Mouse (Mus musculus) kidney, adult 9 months (tissue): Measurements from ENCODE around the gene Gpr161.

Experiments
- DNase-seq: peaks from one replicate; pipeline ENCODE4 v3.0.0; 2022

Gpr161 gene

GRCm38 (mm10) chr1:165295489-165295888 is at the start of gene Gpr161:
Gene Gpr161 (plus strand): TSS chr1:165295789.
- no peak for DNase-seq

GRCm38 (mm10) chr1:165246587-165246986 is 49.0 kb upstream of the Gpr161 start:
- DNase-seq, result no peak

GRCm38 (mm10) chr1:165247085-165247484 is 48.5 kb upstream of the Gpr161 start:
- DNase-seq, result no peak

GRCm38 (mm10) chr1:165247788-165248187 is 47.8 kb upstream of the Gpr161 start:
- no peak for DNase-seq

GRCm38 (mm10) chr1:165248842-165249241 is 46.7 kb upstream of the Gpr161 start:
- no peak for DNase-seq

- DNase-seq, result no peak
These were observed 45.0 kb upstream of the Gpr161 start for GRCm38 (mm10) chr1:165250546-165250945.

- DNase-seq, result peak; percentile 63
These were observed 43.4 kb upstream of the Gpr161 start for GRCm38 (mm10) chr1:165252027-165252671.

- no peak for DNase-seq
These were observed 20.6 kb upstream of the Gpr161 start for GRCm38 (mm10) chr1:165274946-165275345.

GRCm38 (mm10) chr1:165280741-165281140 is 14.8 kb upstream of the Gpr161 start:
- no peak for DNase-seq

GRCm38 (mm10) chr1:165281351-165282221 is 14.0 kb upstream of the Gpr161 start:
- DNase-seq, result peak; percentile 37

GRCm38 (mm10) chr1:165282222-165282966 is 13.2 kb upstream of the Gpr161 start:
- DNase-seq, result no peak

- DNase-seq, result no peak
These were observed 12.6 kb upstream of the Gpr161 start for GRCm38 (mm10) chr1:165282967-165283345.

GRCm38 (mm10) chr1:165284096-165284495 is 11.5 kb upstream of the Gpr161 start:
- DNase-seq, result no peak

- DNase-seq, result no peak
These were observed 7.4 kb upstream of the Gpr161 start for GRCm38 (mm10) chr1:165288165-165288564.

- peak; percentile 43 for DNase-seq
These were observed 5.8 kb upstream of the Gpr161 start for GRCm38 (mm10) chr1:165289831-165290230.

- DNase-seq, result no peak
These were observed 4.0 kb upstream of the Gpr161 start for GRCm38 (mm10) chr1:165291606-165292005.

- DNase-seq, result no peak
These were observed 5.5 kb downstream of the Gpr161 start for GRCm38 (mm10) chr1:165301108-165301507.

- DNase-seq, result no peak
These were observed 6.0 kb downstream of the Gpr161 start for GRCm38 (mm10) chr1:165301567-165301966.

GRCm38 (mm10) chr1:165302455-165303208 is 7.0 kb downstream of the Gpr161 start:
- DNase-seq, result peak; percentile 56

GRCm38 (mm10) chr1:165303209-165303608 is 7.6 kb downstream of the Gpr161 start:
- DNase-seq, result peak; percentile 26

GRCm38 (mm10) chr1:165304341-165304740 is 8.8 kb downstream of the Gpr161 start:
- no peak for DNase-seq

- DNase-seq, result peak; percentile 5
These were observed 12.6 kb downstream of the Gpr161 start for GRCm38 (mm10) chr1:165308180-165308579.

- DNase-seq, result no peak
These were observed 20.8 kb downstream of the Gpr161 start for GRCm38 (mm10) chr1:165316361-165316760.
